ENCODE assay signal across 11 mouse cellular contexts in the genomic region with DNA sequence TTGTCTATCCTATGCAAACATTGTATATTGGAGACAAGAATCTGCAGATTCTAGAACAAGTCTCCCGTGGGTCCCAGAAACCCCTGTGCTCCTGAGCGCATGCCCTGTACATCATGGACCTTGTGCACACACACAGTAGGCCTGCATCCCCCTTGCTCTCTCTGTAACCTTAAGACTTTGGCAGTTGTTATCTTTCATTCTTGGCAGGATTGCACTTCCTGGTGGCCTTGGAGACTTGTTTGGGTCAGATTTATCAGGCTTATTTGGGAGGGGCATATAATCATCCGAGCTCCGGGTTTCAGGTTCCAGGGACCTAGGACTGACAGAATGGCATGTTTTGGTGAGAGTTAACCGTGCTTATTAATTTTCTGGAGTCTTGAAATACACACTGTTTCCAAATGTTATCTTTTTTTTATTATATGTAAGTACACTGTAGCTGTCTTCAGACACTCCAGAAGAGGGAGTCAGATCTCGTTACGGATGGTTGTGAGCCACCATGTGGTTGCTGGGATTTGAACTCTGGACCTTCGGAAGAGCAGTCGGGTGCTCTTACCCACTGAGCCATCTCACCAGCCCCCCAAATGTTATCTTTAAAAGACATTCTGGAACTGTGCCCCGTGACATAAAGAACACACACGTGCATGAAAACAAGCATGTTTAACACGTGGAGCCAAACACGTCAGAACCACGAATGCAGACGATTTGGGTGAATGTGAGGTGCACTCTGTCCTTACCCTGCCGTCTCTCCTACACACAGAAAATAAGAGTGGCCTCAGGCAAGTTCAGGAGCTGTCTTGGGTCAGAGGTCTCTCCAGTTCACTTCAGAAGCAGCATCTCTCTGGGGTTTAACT.
DNase-seq lines count a peak whose midpoint lies in the region; ATAC-seq lines count a peak whose summit lies in the region.
"Had no signal": no experiment of that assay in that cellular context is flagged by ENCODE, and none has a peak within 500 bp of the region (broad histone marks: within the 10 kb centered on the region; RNA-seq: fewer than 3 reads in every experiment).

No protein-coding gene starts in this region.

- intact Hi-C loops in left cerebral cortex, postnatal 36 days (cut with DNase I): loop anchor here (5.0 to 10.0 kb wide), 2 partner anchors 74 to 337 kb away; no protein-coding TSS in a partner anchor

- no peak for ATAC-seq in hindbrain, embryonic 15.5 days (ENCODE audit: low FRiP score, low read depth)
- no peak for ATAC-seq in hindbrain, embryonic 11.5 days (ENCODE audit: low FRiP score)
- no peak for ATAC-seq in limb, embryonic 15.5 days (ENCODE audit: insufficient number of reproducible peaks, low FRiP score, low TSS enrichment, low read depth)
- ATAC-seq in forebrain, embryonic 12.5 days (ENCODE audit: low FRiP score): no peak
- ATAC-seq: forebrain, embryonic 16.5 days had no signal

- no peak for DNase-seq in hindbrain, embryonic 11.5 days (ENCODE audit: low spot score)
- DNase-seq in A20 (ENCODE audit: low read depth, low spot score): peak; percentile 36
- DNase-seq in urinary bladder, postnatal 4 days (ENCODE audit: low spot score in 2 of 2): no peak
- DNase-seq in left cerebral cortex, postnatal 36 days (ENCODE audit: low spot score in 2 of 2): no peak
- DNase-seq: cerebellum, adult 18-20 months; kidney, postnatal 10 days had no signal

- H3K9me3 ChIP-seq in hindbrain, embryonic 15.5 days: no peaks in the 10 kb centered on the region
- H3K9me3 ChIP-seq in hindbrain, embryonic 11.5 days (ENCODE audit: control insufficient read depth, low read length): no peaks in the 10 kb centered on the region
- no peaks in the 10 kb centered on the region for H3K9me3 ChIP-seq in limb, embryonic 15.5 days
- H3K9me3 ChIP-seq in forebrain, embryonic 12.5 days: no peaks in the 10 kb centered on the region

- H3K27me3 ChIP-seq in hindbrain, embryonic 15.5 days: no peaks in the 10 kb centered on the region
- H3K27me3 ChIP-seq in hindbrain, embryonic 11.5 days (ENCODE audit: control insufficient read depth, insufficient read depth, low read length): no peaks in the 10 kb centered on the region
- no peaks in the 10 kb centered on the region for H3K27me3 ChIP-seq in limb, embryonic 15.5 days
- H3K27me3 ChIP-seq in forebrain, embryonic 12.5 days: no peaks in the 10 kb centered on the region

- H3K4me1 ChIP-seq in hindbrain, embryonic 15.5 days (replicated peaks): peaks cover 31% of the 10 kb centered on the region
- H3K4me1 ChIP-seq in hindbrain, embryonic 11.5 days (replicated peaks; ENCODE audit: control insufficient read depth, insufficient read depth, low read length): peaks cover 17% of the 10 kb centered on the region
- H3K4me1 ChIP-seq in brown adipose tissue, adult 24 weeks (ENCODE audit: control insufficient read depth, insufficient read depth, insufficient read length, low read length): peaks cover 56% of the 10 kb centered on the region
- peaks cover 54% of the 10 kb centered on the region for H3K4me1 ChIP-seq in limb, embryonic 15.5 days
- H3K4me1 ChIP-seq in forebrain, embryonic 12.5 days: peaks cover 38% of the 10 kb centered on the region

- peak overlapping the region; percentile 50; the same call in 1 of the 2 replicates for H3K27ac ChIP-seq in hindbrain, embryonic 15.5 days (replicated peaks)
- no peak overlapping the region for H3K27ac ChIP-seq in hindbrain, embryonic 11.5 days (ENCODE audit: low read depth, low read length)
- H3K27ac ChIP-seq in brown adipose tissue, adult 24 weeks (replicated peaks; ENCODE audit: low read depth, low read length): peak overlapping the region; percentile 83
- H3K27ac ChIP-seq in limb, embryonic 15.5 days: peak overlapping the region; percentile 86
- H3K27ac ChIP-seq in forebrain, embryonic 12.5 days: no peak overlapping the region

- no peak overlapping the region for H3K4me2 ChIP-seq in hindbrain, embryonic 15.5 days
- H3K4me2 ChIP-seq in hindbrain, embryonic 11.5 days (replicated peaks; ENCODE audit: low read depth, low read length): no peak overlapping the region
- no peak overlapping the region for H3K4me2 ChIP-seq in limb, embryonic 15.5 days
- no peak overlapping the region for H3K4me2 ChIP-seq in forebrain, embryonic 12.5 days

- H3K36me3 ChIP-seq in hindbrain, embryonic 15.5 days: no peaks in the 10 kb centered on the region
- no peaks in the 10 kb centered on the region for H3K36me3 ChIP-seq in hindbrain, embryonic 11.5 days (ENCODE audit: control insufficient read depth, insufficient read depth, low read length)
- no peaks in the 10 kb centered on the region for H3K36me3 ChIP-seq in limb, embryonic 15.5 days
- no peaks in the 10 kb centered on the region for H3K36me3 ChIP-seq in forebrain, embryonic 12.5 days (replicated peaks)

- no peak overlapping the region for H3K9ac ChIP-seq in hindbrain, embryonic 15.5 days
- H3K9ac ChIP-seq in hindbrain, embryonic 11.5 days (ENCODE audit: low read depth, low read length): no peak overlapping the region
- H3K9ac ChIP-seq in limb, embryonic 15.5 days: no peak overlapping the region
- H3K9ac ChIP-seq in forebrain, embryonic 12.5 days: no peak overlapping the region

- no peak overlapping the region for H3K4me3 ChIP-seq in hindbrain, embryonic 15.5 days
- H3K4me3 ChIP-seq in hindbrain, embryonic 11.5 days (ENCODE audit: low read depth, low read length): no peak overlapping the region
- no peak overlapping the region for H3K4me3 ChIP-seq in brown adipose tissue, adult 24 weeks (ENCODE audit: insufficient read depth, low read depth, low read length)
- H3K4me3 ChIP-seq in limb, embryonic 15.5 days: no peak overlapping the region
- no peak overlapping the region for H3K4me3 ChIP-seq in forebrain, embryonic 12.5 days (replicated peaks)

- 93% methylated on average over 16 of the region's 16 CpGs for WGBS in hindbrain, embryonic 15.5 days
- WGBS in hindbrain, embryonic 11.5 days: 92% methylated on average over 16 of the region's 16 CpGs
- WGBS in limb, embryonic 15.5 days: 81% methylated on average over 16 of the region's 16 CpGs
- 90% methylated on average over 16 of the region's 16 CpGs for WGBS in forebrain, embryonic 12.5 days

Comparison
In these comparisons a context has a peak if more than half of its experiments do, and no peak if none do; other contexts are left out.
1. H3K27ac ChIP-seq: peak in hindbrain, embryonic 15.5 days (single experiment), brown adipose tissue, adult 24 weeks (single experiment) and limb, embryonic 15.5 days (single experiment); none in hindbrain, embryonic 11.5 days (single experiment) and forebrain, embryonic 12.5 days (single experiment).